Comparison of ENCODE assay signal across 9 mouse cellular contexts in the genomic region with DNA sequence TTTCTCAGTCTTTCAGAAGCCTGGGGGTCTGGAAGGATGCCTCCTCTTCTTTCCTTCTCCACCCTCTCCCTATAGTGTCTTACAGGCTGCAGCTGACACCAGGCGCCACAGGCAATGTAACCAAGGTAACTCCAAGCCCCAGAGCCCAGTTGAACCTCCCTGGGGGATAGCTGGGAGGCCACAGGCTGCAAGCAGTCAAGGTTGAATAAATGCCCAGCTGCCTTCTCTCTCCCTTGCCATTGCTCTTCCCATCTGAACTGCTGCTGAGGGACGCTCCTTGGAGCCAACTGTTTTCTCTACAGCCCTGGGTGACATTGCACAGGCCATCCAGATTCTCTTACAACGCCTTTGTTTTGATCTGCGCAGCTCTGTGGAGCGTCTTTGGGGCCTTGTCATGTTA.
A peak's percentile ranks its signal among the peaks of the same experiment; 100 is the strongest.
DNase-seq lines count a peak whose midpoint lies in the region; ATAC-seq lines count a peak whose summit lies in the region.
"Had no signal": no experiment of that assay in that cellular context is flagged by ENCODE, and none has a peak within 500 bp of the region (broad histone marks: within the 10 kb centered on the region; RNA-seq: fewer than 3 reads in every experiment).

No protein-coding gene starts in this region.

- no peaks in the 10 kb centered on the region for H3K9me3 ChIP-seq in kidney, embryonic 16.5 days (ENCODE audit: low read length)
- H3K9me3 ChIP-seq in embryonic facial prominence, embryonic 12.5 days, result no peaks in the 10 kb centered on the region

- H3K4me1 ChIP-seq in kidney, embryonic 16.5 days (ENCODE audit: insufficient read depth, low read length), result peaks cover 12% of the 10 kb centered on the region
- peaks cover 12% of the 10 kb centered on the region for H3K4me1 ChIP-seq in embryonic facial prominence, embryonic 12.5 days

- WGBS in kidney, embryonic 16.5 days, result 30% methylated on average over 5 of the region's 5 CpGs
- WGBS in embryonic facial prominence, embryonic 12.5 days, result 47% methylated on average over 5 of the region's 5 CpGs

- DNase-seq in kidney, adult 18-20 months, result no peak
- DNase-seq in mesoderm, embryonic 11.5 days (ENCODE audit: low read depth, low spot score), result peak; percentile 73
- peak; percentile 50 to 54 for DNase-seq in spleen, postnatal 36 days (ENCODE audit: low spot score in 2 of 2)
- DNase-seq in yolk sac, embryonic 10.5 days (ENCODE audit: low spot score), result no peak
- DNase-seq in cerebellum, adult 11-12 months, result no peak
- DNase-seq in layer of hippocampus, adult 11-12 months (ENCODE audit: low spot score), result no peak
- DNase-seq: gastrocnemius, postnatal 36 days had no signal

- no peaks in the 10 kb centered on the region for H3K27me3 ChIP-seq in kidney, embryonic 16.5 days (ENCODE audit: insufficient read depth, low read length)
- H3K27me3 ChIP-seq in embryonic facial prominence, embryonic 12.5 days, result no peaks in the 10 kb centered on the region

- ATAC-seq in kidney, embryonic 16.5 days (ENCODE audit: low FRiP score, low TSS enrichment), result peak; percentile 86
- ATAC-seq in embryonic facial prominence, embryonic 12.5 days (ENCODE audit: insufficient number of reproducible peaks, insufficient read depth, low FRiP score, low TSS enrichment), result 0 out of 2 replicates have a peak, but pooled peaks have one; percentile 50

- no peaks in the 10 kb centered on the region for H3K36me3 ChIP-seq in kidney, embryonic 16.5 days (ENCODE audit: insufficient read depth, low read length)
- no peaks in the 10 kb centered on the region for H3K36me3 ChIP-seq in embryonic facial prominence, embryonic 12.5 days

- no peak overlapping the region for H3K4me2 ChIP-seq in kidney, embryonic 16.5 days (replicated peaks; ENCODE audit: low read depth, low read length)
- H3K4me2 ChIP-seq in embryonic facial prominence, embryonic 12.5 days (replicated peaks), result no peak overlapping the region

- no peak overlapping the region for H3K9ac ChIP-seq in kidney, embryonic 16.5 days (replicated peaks; ENCODE audit: low read length)
- no peak overlapping the region for H3K9ac ChIP-seq in embryonic facial prominence, embryonic 12.5 days

- H3K4me3 ChIP-seq in kidney, embryonic 16.5 days (ENCODE audit: low read length), result no peak overlapping the region
- no peak overlapping the region for H3K4me3 ChIP-seq in embryonic facial prominence, embryonic 12.5 days

- peak overlapping the region; percentile 62 for H3K27ac ChIP-seq in kidney, embryonic 16.5 days (ENCODE audit: low read length)
- H3K27ac ChIP-seq in embryonic facial prominence, embryonic 12.5 days, result no peak overlapping the region

Comparison
In these comparisons a context has a peak if more than half of its experiments do, and no peak if none do; other contexts are left out.
1. DNase-seq: peak in mesoderm, embryonic 11.5 days (single experiment) and spleen, postnatal 36 days (2 of 2); none in kidney, adult 18-20 months (single experiment), yolk sac, embryonic 10.5 days (single experiment), cerebellum, adult 11-12 months (single experiment) and layer of hippocampus, adult 11-12 months (single experiment).